Mouse (Mus musculus): ENCODE data around the gene Cep63. TPM values are rescaled to one million over a fixed set of nuclear protein-coding genes. Genes with fewer than 3 reads are reported as not detected.

Cep63 gene
- total and polyA plus RNA-seq, 3 experiments = 9.8 to 34.6 (median 15.0) TPM

- no peak for ATAC-seq (ENCODE audit: extremely low read depth, insufficient number of reproducible peaks, low FRiP score, poor library complexity, severe bottlenecking)
- TF ChIP-seq POLR2AphosphoS5 (IDR thresholded peaks at IDR 0.05; ENCODE audit: insufficient replicate concordance, low read depth, low read length) (no peak), GATA2 (IDR thresholded peaks at IDR 0.05; ENCODE audit: borderline replicate concordance, low read depth, low read length) (no peak), CTCF (IDR thresholded peaks at IDR 0.05; ENCODE audit: low read depth, low read length) (no peak), TAL1 (conservative IDR thresholded peaks at IDR 0.05; ENCODE audit: low read depth, low read length) (no peak), GATA1 (IDR thresholded peaks at IDR 0.05; ENCODE audit: borderline replicate concordance, low read length) (no peak)
- no peak overlapping the region for H3K4me3 ChIP-seq (ENCODE audit: low read depth, low read length)
Observed at GRCm38 (mm10) chr9:102656355-102657095, 30.2 kb upstream of the Cep63 start.

GRCm38 (mm10) chr9:102651199-102651720 lies 24.9 kb upstream of the Cep63 start:
- Histone ChIP-seq H3K9me3 (replicated peaks) (no peaks in the 10 kb centered on the region), H3K4me1 (ENCODE audit: insufficient read depth, low read depth, low read length) (no peaks in the 10 kb centered on the region), H3K27me3 (ENCODE audit: insufficient read depth, low read length) (peaks cover 6% of the 10 kb centered on the region; the same call in 1 of the 2 replicates), H3K4me3 (ENCODE audit: low read depth, low read length) (no peak overlapping the region), H3K36me3 (replicated peaks) (no peaks in the 10 kb centered on the region)
- ATAC-seq (ENCODE audit: extremely low read depth, insufficient number of reproducible peaks, low FRiP score, poor library complexity, severe bottlenecking) (no peak), DNase-seq (ENCODE audit: low spot score) (no peak)
- TF ChIP-seq GATA1 (IDR thresholded peaks at IDR 0.05; ENCODE audit: borderline replicate concordance, low read length) = no peak

More at GRCm38 (mm10) chr9:102656355-102657095, 30.2 kb upstream of the Cep63 start:
- Histone ChIP-seq H3K4me1 (ENCODE audit: insufficient read depth, low read depth, low read length) (no peaks in the 10 kb centered on the region), H3K27me3 (ENCODE audit: insufficient read depth, low read length) (peaks cover 6% of the 10 kb centered on the region; the same call in 1 of the 2 replicates), H3K36me3 (replicated peaks) (no peaks in the 10 kb centered on the region), H3K9me3 (replicated peaks) (no peaks in the 10 kb centered on the region)
- DNase-seq (ENCODE audit: low spot score) = no peak

- Histone ChIP-seq H3K4me3 (ENCODE audit: low read depth, low read length) (no peak overlapping the region), H3K4me1 (ENCODE audit: insufficient read depth, low read depth, low read length) (no peaks in the 10 kb centered on the region), H3K27me3 (ENCODE audit: insufficient read depth, low read length) (peaks cover 6% of the 10 kb centered on the region; the same call in 1 of the 2 replicates), H3K9me3 (replicated peaks) (no peaks in the 10 kb centered on the region), H3K36me3 (replicated peaks) (no peaks in the 10 kb centered on the region)
- TF ChIP-seq POLR2AphosphoS5 (IDR thresholded peaks at IDR 0.05; ENCODE audit: insufficient replicate concordance, low read depth, low read length) (no peak), TAL1 (conservative IDR thresholded peaks at IDR 0.05; ENCODE audit: low read depth, low read length) (no peak), GATA2 (IDR thresholded peaks at IDR 0.05; ENCODE audit: borderline replicate concordance, low read depth, low read length) (no peak), CTCF (IDR thresholded peaks at IDR 0.05; ENCODE audit: low read depth, low read length) (no peak), GATA1 (IDR thresholded peaks at IDR 0.05; ENCODE audit: borderline replicate concordance, low read length) (no peak)
- ATAC-seq (ENCODE audit: extremely low read depth, insufficient number of reproducible peaks, low FRiP score, poor library complexity, severe bottlenecking) (no peak), DNase-seq (ENCODE audit: low spot score) (no peak)
Observed at GRCm38 (mm10) chr9:102650637-102651036, 24.3 kb upstream of the Cep63 start.

- Histone ChIP-seq H3K36me3 (replicated peaks) (no peaks in the 10 kb centered on the region), H3K9me3 (replicated peaks) (no peaks in the 10 kb centered on the region), H3K4me1 (ENCODE audit: insufficient read depth, low read depth, low read length) (no peaks in the 10 kb centered on the region), H3K27me3 (ENCODE audit: insufficient read depth, low read length) (peaks cover 6% of the 10 kb centered on the region; the same call in 1 of the 2 replicates), H3K4me3 (ENCODE audit: low read depth, low read length) (no peak overlapping the region)
- ATAC-seq (ENCODE audit: extremely low read depth, insufficient number of reproducible peaks, low FRiP score, poor library complexity, severe bottlenecking) (no peak), DNase-seq (ENCODE audit: low spot score) (no peak)
- no peak for TF ChIP-seq TAL1 (conservative IDR thresholded peaks at IDR 0.05; ENCODE audit: low read depth, low read length)
- TF ChIP-seq GATA2 (IDR thresholded peaks at IDR 0.05; ENCODE audit: borderline replicate concordance, low read depth, low read length) = no peak
- TF ChIP-seq POLR2AphosphoS5 (IDR thresholded peaks at IDR 0.05; ENCODE audit: insufficient replicate concordance, low read depth, low read length) = no peak
- TF ChIP-seq CTCF (IDR thresholded peaks at IDR 0.05; ENCODE audit: low read depth, low read length) = no peak
- TF ChIP-seq GATA1 (IDR thresholded peaks at IDR 0.05; ENCODE audit: borderline replicate concordance, low read length) = no peak
Observed at GRCm38 (mm10) chr9:102649917-102650527, 23.7 kb upstream of the Cep63 start.

- H3K4me1 ChIP-seq (ENCODE audit: insufficient read depth, low read depth, low read length) = no peaks in the 10 kb centered on the region
- no peaks in the 10 kb centered on the region; the same call in 1 of the 2 replicates for H3K27me3 ChIP-seq (ENCODE audit: insufficient read depth, low read length)
- DNase-seq (ENCODE audit: low spot score) (no peak), ATAC-seq (ENCODE audit: extremely low read depth, insufficient number of reproducible peaks, low FRiP score, poor library complexity, severe bottlenecking) (no peak)
- no peak overlapping the region for H3K4me3 ChIP-seq (ENCODE audit: low read depth, low read length)
- H3K9me3 ChIP-seq (replicated peaks) = no peaks in the 10 kb centered on the region
- H3K36me3 ChIP-seq (replicated peaks) = no peaks in the 10 kb centered on the region
- TF ChIP-seq TAL1 (conservative IDR thresholded peaks at IDR 0.05; ENCODE audit: low read depth, low read length) (no peak), CTCF (IDR thresholded peaks at IDR 0.05; ENCODE audit: low read depth, low read length) (no peak), GATA2 (IDR thresholded peaks at IDR 0.05; ENCODE audit: borderline replicate concordance, low read depth, low read length) (no peak), GATA1 (IDR thresholded peaks at IDR 0.05; ENCODE audit: borderline replicate concordance, low read length) (no peak)
Observed at GRCm38 (mm10) chr9:102647010-102647409, 20.7 kb upstream of the Cep63 start.

- Histone ChIP-seq H3K9me3 (replicated peaks) (no peaks in the 10 kb centered on the region), H3K36me3 (replicated peaks) (no peaks in the 10 kb centered on the region), H3K4me3 (ENCODE audit: low read depth, low read length) (no peak overlapping the region), H3K4me1 (ENCODE audit: insufficient read depth, low read depth, low read length) (no peaks in the 10 kb centered on the region), H3K27me3 (ENCODE audit: insufficient read depth, low read length) (no peaks in the 10 kb centered on the region)
- DNase-seq (ENCODE audit: low spot score) = no peak
- no peak for TF ChIP-seq GATA2 (IDR thresholded peaks at IDR 0.05; ENCODE audit: borderline replicate concordance, low read depth, low read length)
- TF ChIP-seq GATA1 (IDR thresholded peaks at IDR 0.05; ENCODE audit: borderline replicate concordance, low read length) = no peak
- no peak for TF ChIP-seq TAL1 (conservative IDR thresholded peaks at IDR 0.05; ENCODE audit: low read depth, low read length)
- TF ChIP-seq POLR2AphosphoS5 (IDR thresholded peaks at IDR 0.05; ENCODE audit: insufficient replicate concordance, low read depth, low read length) = no peak
- TF ChIP-seq CTCF (IDR thresholded peaks at IDR 0.05; ENCODE audit: low read depth, low read length) = no peak
- no peak for ATAC-seq (ENCODE audit: extremely low read depth, insufficient number of reproducible peaks, low FRiP score, poor library complexity, severe bottlenecking)
Observed at GRCm38 (mm10) chr9:102645119-102645695, 18.9 kb upstream of the Cep63 start.
